Mouse (Mus musculus): ENCODE results near the gene Dmrt2. TPM values are rescaled to one million over a fixed set of nuclear protein-coding genes. Genes with fewer than 3 reads are reported as not detected.

The Dmrt2 gene
- polyA plus RNA-seq (2012; rRNA removed): 0.86 and 1.5 TPM in 2 replicates

DNA sequence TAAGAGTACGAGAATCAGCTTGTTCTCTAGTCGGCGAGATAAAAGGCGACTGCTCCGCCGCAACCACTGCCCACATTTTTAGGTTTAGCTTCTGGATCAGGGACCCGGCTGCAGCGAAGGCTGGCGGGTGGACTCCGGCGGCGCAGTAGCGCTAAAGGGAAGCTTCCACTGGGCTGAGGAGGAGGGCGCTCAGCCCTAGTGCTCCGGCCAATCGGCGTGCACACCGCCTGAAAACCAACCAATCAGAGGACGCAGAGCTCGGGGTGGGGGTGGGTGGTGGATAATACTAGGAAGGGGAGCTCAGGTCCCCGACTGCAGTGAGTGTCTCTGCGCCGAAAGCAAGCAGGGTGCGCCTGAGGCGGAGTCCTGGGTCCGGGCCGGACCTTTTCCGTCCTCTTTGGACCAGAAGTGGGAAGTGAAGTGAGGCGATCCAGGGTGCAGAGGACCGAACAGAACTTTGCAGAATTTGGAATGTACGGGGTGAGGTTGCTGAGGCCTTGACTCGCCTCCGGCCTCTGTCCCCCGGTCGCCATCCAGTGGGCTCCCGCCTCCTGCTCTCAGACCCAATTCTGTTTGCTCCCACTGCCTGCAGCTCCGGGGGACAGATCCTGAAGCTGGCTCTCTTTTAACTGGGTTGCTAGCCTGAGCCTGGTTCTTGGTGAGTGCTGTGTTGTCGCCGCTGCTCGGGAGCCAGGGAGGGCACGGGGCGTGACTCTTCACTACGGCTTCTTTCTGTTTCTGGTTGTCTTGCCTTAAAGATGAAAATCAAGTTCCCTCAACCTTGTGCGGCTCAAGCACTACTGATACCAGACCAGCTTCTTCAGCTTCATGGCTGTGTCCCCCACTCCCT lies at the start of gene Dmrt2:
Gene Dmrt2 (plus strand): TSS at position 311 of the 850 bp plus-strand sequence.
- peak; percentile 26 for DNase-seq
- 2% methylated on average over 44 of the region's 44 CpGs for WGBS
- TF ChIP-seq POLR2A (IDR thresholded peaks at IDR 0.05; ENCODE audit: borderline replicate concordance, extremely low read depth, low read depth, low read length): no peak
- TF ChIP-seq CTCF (IDR thresholded peaks at IDR 0.05; ENCODE audit: insufficient read depth, low read length): no peak
- no peak within 1 kb of the TSS for H3K4me3 ChIP-seq (replicated peaks; ENCODE audit: extremely low read depth, low read depth, low read length)
- H3K4me1 ChIP-seq (ENCODE audit: control insufficient read depth, insufficient read depth, low read length): 0 out of 2 replicates have a peak, but pooled peaks cover 4% of the 10 kb centered on the region

DNA sequence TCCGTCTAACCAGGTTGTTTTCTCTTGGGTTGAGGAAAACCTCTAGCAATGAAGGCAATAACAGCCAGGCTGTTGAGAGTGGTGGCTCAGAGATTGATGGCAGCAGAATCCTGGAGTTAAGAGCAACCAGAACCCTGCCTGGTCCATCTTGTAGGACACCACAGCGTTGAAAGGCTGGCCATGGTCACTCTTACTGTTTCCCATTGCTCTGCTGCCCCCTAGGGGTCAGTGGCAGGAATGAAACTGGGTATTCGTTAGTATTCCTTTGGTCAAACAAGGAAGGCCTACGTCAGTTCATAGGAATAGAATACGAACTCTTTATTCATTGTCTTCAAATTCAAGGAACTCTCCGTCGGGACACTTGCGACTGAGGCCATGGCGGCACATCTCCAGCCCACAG lies 43.7 kb upstream of the Dmrt2 start:
- TF ChIP-seq CTCF (IDR thresholded peaks at IDR 0.05; ENCODE audit: insufficient read depth, low read length): peak; percentile 86
- TF ChIP-seq POLR2A (IDR thresholded peaks at IDR 0.05; ENCODE audit: borderline replicate concordance, extremely low read depth, low read depth, low read length): no peak
- H3K4me3 ChIP-seq (replicated peaks; ENCODE audit: extremely low read depth, low read depth, low read length): no peak overlapping the region
- H3K4me1 ChIP-seq (ENCODE audit: control insufficient read depth, insufficient read depth, low read length): no peaks in the 10 kb centered on the region
- 12% methylated on average over 9 of the region's 9 CpGs for WGBS
- peak; percentile 49 for DNase-seq

DNA sequence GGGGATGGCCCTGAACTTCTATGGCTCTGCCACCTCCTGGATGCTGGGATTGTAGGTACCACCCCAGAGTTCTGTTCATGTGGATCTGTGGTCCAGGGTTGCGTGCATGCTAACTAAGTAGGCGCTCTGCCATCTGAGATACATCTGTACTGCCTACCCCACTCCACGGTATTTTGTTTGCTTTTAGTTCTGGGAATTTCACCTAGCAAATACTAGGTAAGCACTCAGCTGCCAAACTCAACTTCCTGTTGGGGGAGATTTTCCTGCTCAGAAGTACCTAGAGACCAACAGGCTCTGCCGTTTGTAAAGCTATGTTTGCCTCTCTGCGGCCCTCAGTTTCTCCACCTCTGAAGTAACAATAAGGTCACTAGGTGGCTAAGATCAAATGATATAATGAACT lies 37.1 kb upstream of the Dmrt2 start:
- DNase-seq: no peak
- Histone ChIP-seq H3K4me1 (ENCODE audit: control insufficient read depth, insufficient read depth, low read length) (no peaks in the 10 kb centered on the region), H3K4me3 (replicated peaks; ENCODE audit: extremely low read depth, low read depth, low read length) (no peak overlapping the region)
- TF ChIP-seq CTCF (IDR thresholded peaks at IDR 0.05; ENCODE audit: insufficient read depth, low read length) (no peak), POLR2A (IDR thresholded peaks at IDR 0.05; ENCODE audit: borderline replicate concordance, extremely low read depth, low read depth, low read length) (no peak)
- 51% methylated on average over 5 of the region's 5 CpGs for WGBS

DNA sequence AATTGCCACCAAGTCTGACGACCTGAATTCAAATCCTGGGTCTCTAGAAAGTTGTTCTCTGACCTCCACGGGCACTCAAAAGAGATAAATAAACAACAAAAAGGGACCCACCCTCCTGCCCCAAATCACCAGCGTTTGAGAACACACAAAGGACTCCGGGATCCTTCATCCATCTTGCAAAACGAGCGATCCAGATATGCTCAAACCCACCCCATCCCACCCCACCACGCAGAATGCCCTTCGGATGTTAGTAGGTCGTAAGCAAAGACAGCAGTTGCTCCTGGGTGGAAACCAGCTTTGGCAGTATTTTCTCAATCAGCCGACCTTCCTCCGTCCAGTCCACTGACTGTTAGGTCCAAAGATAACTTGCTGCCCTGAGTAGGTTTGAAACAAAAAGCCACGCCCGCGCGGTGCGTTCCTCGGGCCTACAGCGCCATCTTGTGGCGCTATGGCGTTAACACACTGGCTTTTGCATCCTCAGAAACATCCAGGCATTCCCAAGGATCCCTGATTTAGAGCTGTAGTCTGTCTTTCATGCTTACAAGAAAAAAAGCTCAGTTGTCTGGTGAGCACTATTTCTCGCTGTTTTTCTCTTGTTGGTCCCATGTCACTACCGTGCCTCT lies 36.5 kb upstream of the Dmrt2 start:
- peak; percentile 50 for DNase-seq
- 9% methylated on average over 22 of the region's 22 CpGs for WGBS
- TF ChIP-seq POLR2A (IDR thresholded peaks at IDR 0.05; ENCODE audit: borderline replicate concordance, extremely low read depth, low read depth, low read length): no peak
- TF ChIP-seq CTCF (IDR thresholded peaks at IDR 0.05; ENCODE audit: insufficient read depth, low read length): peak; percentile 89
- Histone ChIP-seq H3K4me3 (replicated peaks; ENCODE audit: extremely low read depth, low read depth, low read length) (no peak overlapping the region), H3K4me1 (ENCODE audit: control insufficient read depth, insufficient read depth, low read length) (no peaks in the 10 kb centered on the region)

DNA sequence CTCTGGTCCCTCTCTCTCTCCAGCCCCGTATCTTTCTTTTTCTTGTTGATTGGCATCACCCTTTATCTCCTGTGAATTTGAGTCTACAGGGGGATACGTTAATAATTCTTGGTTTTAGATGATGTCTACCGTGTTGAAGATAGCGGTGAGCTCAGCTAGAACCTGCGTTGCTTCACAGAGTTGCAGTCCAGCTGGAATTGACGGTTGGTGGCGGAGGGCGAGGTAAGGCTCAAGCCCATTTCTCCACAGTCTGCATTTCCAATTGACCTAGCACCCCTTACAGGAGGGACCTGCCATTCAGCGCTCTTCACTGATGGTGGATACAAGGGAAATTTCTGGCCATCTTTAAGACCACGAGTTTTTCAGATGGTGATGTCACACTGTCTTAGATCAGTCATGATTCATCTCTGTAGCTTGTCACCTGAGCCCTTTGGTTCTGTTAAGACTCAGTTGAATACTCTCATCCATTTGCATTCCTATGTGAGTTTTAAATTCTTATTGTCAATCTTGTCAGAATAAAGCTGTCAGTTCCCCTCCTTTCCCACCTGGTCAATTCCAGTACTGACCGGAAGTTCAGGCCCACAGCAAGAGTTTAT lies 33.3 kb upstream of the Dmrt2 start:
- WGBS: 72% methylated on average over 11 of the region's 11 CpGs
- TF ChIP-seq CTCF (IDR thresholded peaks at IDR 0.05; ENCODE audit: insufficient read depth, low read length) (no peak), POLR2A (IDR thresholded peaks at IDR 0.05; ENCODE audit: borderline replicate concordance, extremely low read depth, low read depth, low read length) (no peak)
- H3K4me1 ChIP-seq (ENCODE audit: control insufficient read depth, insufficient read depth, low read length): no peaks in the 10 kb centered on the region
- DNase-seq: no peak
- H3K4me3 ChIP-seq (replicated peaks; ENCODE audit: extremely low read depth, low read depth, low read length): no peak overlapping the region

DNA sequence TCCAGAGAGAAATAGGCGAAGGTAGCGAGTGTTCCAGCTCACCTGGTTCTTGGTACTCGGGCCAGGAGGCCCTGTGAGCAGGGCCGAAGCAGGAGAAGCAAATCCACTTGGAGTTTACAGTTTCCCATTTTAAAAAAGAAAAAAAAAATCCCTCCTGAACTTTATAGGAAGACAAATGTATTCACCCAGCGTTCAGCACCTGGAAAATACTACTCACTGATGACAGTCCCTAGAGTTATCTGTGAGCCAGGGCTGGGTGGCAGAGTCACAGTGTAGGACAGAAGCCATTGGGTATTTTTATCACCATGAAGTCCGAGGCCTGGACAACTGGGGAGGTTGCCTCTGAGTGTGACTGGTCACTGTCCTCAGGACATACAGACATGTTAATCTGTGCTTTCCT lies 30.4 kb upstream of the Dmrt2 start:
- no peak for DNase-seq
- Histone ChIP-seq H3K4me1 (ENCODE audit: control insufficient read depth, insufficient read depth, low read length) (no peaks in the 10 kb centered on the region), H3K4me3 (replicated peaks; ENCODE audit: extremely low read depth, low read depth, low read length) (no peak overlapping the region)
- TF ChIP-seq CTCF (IDR thresholded peaks at IDR 0.05; ENCODE audit: insufficient read depth, low read length) (no peak), POLR2A (IDR thresholded peaks at IDR 0.05; ENCODE audit: borderline replicate concordance, extremely low read depth, low read depth, low read length) (no peak)
- WGBS: 82% methylated on average over 6 of the region's 6 CpGs

DNA sequence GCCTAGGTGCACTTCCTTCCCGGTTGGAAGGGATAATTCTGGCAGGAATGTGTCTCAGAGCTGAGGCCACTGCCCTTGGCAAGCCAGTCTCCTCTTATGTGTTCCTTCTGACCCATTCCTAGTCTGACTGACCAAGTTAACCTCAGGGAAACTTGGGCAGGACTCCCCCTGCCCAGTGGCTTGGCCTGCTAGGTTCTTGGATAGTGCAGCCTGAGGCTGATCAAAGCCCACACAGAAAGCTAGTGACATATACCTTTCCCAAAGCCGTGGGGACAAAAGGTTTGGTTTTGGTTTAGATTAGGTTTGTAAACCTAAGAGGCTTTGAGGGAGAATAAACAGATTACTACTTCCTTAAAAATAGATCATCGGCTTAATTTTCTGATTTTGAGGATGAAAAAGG lies 25.1 kb upstream of the Dmrt2 start:
- Histone ChIP-seq H3K4me1 (ENCODE audit: control insufficient read depth, insufficient read depth, low read length) (no peaks in the 10 kb centered on the region), H3K4me3 (replicated peaks; ENCODE audit: extremely low read depth, low read depth, low read length) (no peak overlapping the region)
- 59% methylated on average over 3 of the region's 3 CpGs for WGBS
- no peak for DNase-seq
- TF ChIP-seq POLR2A (IDR thresholded peaks at IDR 0.05; ENCODE audit: borderline replicate concordance, extremely low read depth, low read depth, low read length) (no peak), CTCF (IDR thresholded peaks at IDR 0.05; ENCODE audit: insufficient read depth, low read length) (no peak)

DNA sequence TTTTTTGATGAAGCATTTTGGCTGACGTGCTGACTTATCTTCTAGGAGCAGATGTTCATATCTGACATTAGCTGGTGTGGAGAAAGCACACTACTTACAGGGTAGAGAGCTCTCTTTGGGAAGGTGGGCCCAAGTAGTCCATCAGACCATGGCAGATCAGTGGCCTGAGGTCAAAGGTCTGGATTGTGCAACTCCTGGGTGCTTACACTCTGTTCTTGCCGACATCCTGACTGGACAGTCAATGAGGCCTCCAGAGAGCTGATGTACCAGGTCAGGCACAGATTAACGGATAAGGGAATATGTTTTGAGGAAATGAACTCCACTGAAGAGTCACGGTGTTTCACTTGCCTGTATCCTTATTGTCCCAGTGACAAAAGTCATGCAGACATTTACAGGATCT lies 23.5 kb upstream of the Dmrt2 start:
- whole genome bisulfite sequencing: 58% methylated on average over 4 of the region's 4 CpGs
- no peaks in the 10 kb centered on the region for H3K4me1 ChIP-seq (ENCODE audit: control insufficient read depth, insufficient read depth, low read length)
- DNase-seq: no peak
- no peak overlapping the region for H3K4me3 ChIP-seq (replicated peaks; ENCODE audit: extremely low read depth, low read depth, low read length)
- TF ChIP-seq CTCF (IDR thresholded peaks at IDR 0.05; ENCODE audit: insufficient read depth, low read length): no peak
- TF ChIP-seq POLR2A (IDR thresholded peaks at IDR 0.05; ENCODE audit: borderline replicate concordance, extremely low read depth, low read depth, low read length): no peak

DNA sequence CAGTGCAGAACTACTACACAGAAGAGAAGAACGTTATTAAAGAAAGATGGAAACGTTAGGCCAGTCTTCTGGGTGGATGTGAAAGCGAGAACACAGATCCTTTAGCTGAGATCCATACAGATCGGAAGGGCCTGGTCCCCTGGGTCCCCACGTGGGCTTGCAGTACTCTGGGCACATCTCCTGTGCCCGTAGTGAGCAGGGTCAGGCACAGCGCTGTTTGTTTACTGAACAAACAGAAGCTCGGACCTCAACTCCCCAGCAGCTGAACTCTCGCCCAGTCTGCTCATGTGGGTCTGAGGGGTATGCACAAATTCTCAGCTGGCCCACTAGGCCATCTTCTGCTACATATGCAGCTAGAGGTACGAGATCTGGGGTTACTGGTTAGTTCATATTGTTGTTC lies 21.7 kb upstream of the Dmrt2 start:
- no peak for DNase-seq
- TF ChIP-seq CTCF (IDR thresholded peaks at IDR 0.05; ENCODE audit: insufficient read depth, low read length): no peak
- 60% methylated on average over 10 of the region's 10 CpGs for WGBS
- H3K4me3 ChIP-seq (replicated peaks; ENCODE audit: extremely low read depth, low read depth, low read length): no peak overlapping the region
- no peaks in the 10 kb centered on the region for H3K4me1 ChIP-seq (ENCODE audit: control insufficient read depth, insufficient read depth, low read length)
